Mouse (Mus musculus) liver, embryonic 12.5 days (tissue): ENCODE data around the gene Zfp740. TPM values are rescaled to one million over a fixed set of nuclear protein-coding genes. Genes with fewer than 3 reads are reported as not detected.

Experiments used
- ATAC-seq: fragments of 200-750 bp; cut with Nextera tagmentation; 2 replicates; pipeline ENCODE4 v1.8.0; 2017; ENCODE audit warnings: moderate number of reproducible peaks, mild to moderate bottlenecking, moderate library complexity
- H3K27ac ChIP-seq: fragments of 300-500 bp; sonication (generic); 2 replicates; pipeline ENCODE4 v1.5.1; 2016; ENCODE audit warnings: mild to moderate bottlenecking
- H3K27me3 ChIP-seq: fragments of 300-500 bp; sonication (generic); replicated peaks from 2 replicates; pipeline ENCODE4 v1.6.1; 2016; ENCODE audit warnings: mild to moderate bottlenecking, moderate library complexity
- H3K36me3 ChIP-seq: fragments of 300-500 bp; sonication (generic); 2 replicates; pipeline ENCODE4 v1.6.1; 2016; ENCODE audit warnings: mild to moderate bottlenecking, moderate library complexity
- H3K4me1 ChIP-seq: fragments of 300-500 bp; sonication (generic); 2 replicates; pipeline ENCODE4 v1.6.1; 2016
- H3K4me2 ChIP-seq: fragments of 300-500 bp; sonication (generic); 2 replicates; pipeline ENCODE4 v1.6.1; 2016; ENCODE audit warnings: mild to moderate bottlenecking, moderate library complexity
- H3K4me3 ChIP-seq: fragments of 300-500 bp; sonication (generic); 2 replicates; pipeline ENCODE4 v1.5.1; 2016; ENCODE audit warnings: mild to moderate bottlenecking, moderate library complexity
- H3K9ac ChIP-seq: fragments of 300-500 bp; sonication (generic); 2 replicates; pipeline ENCODE4 v1.6.1; 2016; ENCODE audit warnings: mild to moderate bottlenecking, moderate library complexity
- H3K9me3 ChIP-seq: fragments of 300-500 bp; sonication (generic); replicated peaks from 2 replicates; pipeline ENCODE4 v1.6.1; 2016; ENCODE audit warnings: mild to moderate bottlenecking, moderate library complexity
- WGBS: fragments of 180-500 bp; shearing (Covaris S2); methylation state at CpG from one replicate; pipeline ENCODE4 v1.1.7; 2016; ENCODE audit not compliant: insufficient replicate concordance; 5-methylcytosine and 5-hydroxymethylcytosine counted together
- polyA plus RNA-seq: library from polyadenylated mRNA; unstranded; fragments of >200 nt; fragmentation: Nextera tagmentation; extraction: Ambion mirVana; gene quantifications from 2 replicates; pipeline ENCODE4 v1.2.1, GENCODE M21; 2016

Zfp740 gene
- polyA plus RNA-seq, 1 experiment from 2014 or later = 31.2 TPM

DNA sequence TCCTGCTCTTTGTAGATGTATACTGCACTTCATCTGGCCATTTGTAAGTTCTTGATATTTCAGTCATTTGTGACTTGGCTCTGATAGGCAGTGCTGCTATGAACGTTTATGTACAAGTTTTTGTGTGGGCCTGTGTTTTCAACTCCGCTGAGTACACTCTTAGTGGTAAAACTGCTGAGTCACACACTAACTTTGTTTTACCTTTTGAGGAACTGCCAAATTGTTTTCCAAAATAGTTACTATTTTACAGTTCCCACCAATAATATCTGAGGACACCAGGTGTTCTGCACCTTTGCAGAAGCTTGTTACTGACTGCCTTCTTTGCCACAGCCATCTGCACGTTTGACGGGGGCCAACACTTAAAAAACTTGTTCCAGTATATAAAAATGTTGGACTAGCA lies 8.6 kb upstream of the Zfp740 start:
- no peak overlapping the region for H3K4me2 ChIP-seq
- peaks cover 14% of the 10 kb centered on the region for H3K27me3 ChIP-seq
- peak overlapping the region; percentile 32 for H3K27ac ChIP-seq
- H3K36me3 ChIP-seq = no peaks in the 10 kb centered on the region
- 42% methylated on average over 4 of the region's 4 CpGs for WGBS
- H3K9ac ChIP-seq = no peak overlapping the region
- H3K9me3 ChIP-seq = no peaks in the 10 kb centered on the region
- ATAC-seq = no peak
- H3K4me3 ChIP-seq = no peak overlapping the region
- peaks cover 25% of the 10 kb centered on the region for H3K4me1 ChIP-seq

DNA sequence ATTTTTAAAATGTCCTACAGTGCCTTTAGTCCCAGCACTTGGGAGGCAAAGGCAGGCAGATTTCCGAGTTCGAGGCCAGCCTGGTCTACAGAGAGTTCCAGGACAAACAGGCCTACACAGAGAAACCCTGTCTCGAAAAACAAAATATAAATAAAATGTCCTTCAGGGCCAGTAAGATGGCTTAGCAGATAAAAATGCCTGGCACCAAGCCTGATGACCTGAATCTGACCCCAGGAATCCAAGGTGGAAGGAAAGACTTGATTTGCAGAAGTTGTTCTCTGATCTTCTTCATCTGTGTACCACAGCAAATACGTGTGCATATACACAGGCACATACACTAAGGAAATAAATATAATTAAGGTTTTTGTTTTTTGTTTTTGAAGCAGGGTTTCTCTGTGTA lies 7.7 kb upstream of the Zfp740 start:
- no peaks in the 10 kb centered on the region for H3K9me3 ChIP-seq
- H3K27ac ChIP-seq = no peak overlapping the region
- ATAC-seq = no peak
- no peaks in the 10 kb centered on the region for H3K36me3 ChIP-seq
- H3K4me2 ChIP-seq = no peak overlapping the region
- H3K9ac ChIP-seq = no peak overlapping the region
- peaks cover 22% of the 10 kb centered on the region for H3K4me1 ChIP-seq
- H3K27me3 ChIP-seq = peaks cover 7% of the 10 kb centered on the region
- WGBS = 72% methylated on average over 4 of the region's 4 CpGs
- no peak overlapping the region for H3K4me3 ChIP-seq

GRCm38 (mm10) chr15:102198841-102199240 lies 4.2 kb upstream of the Zfp740 start:
- H3K27ac ChIP-seq = 0 out of 2 replicates have a peak overlapping the region, but pooled peaks have one; percentile 17
- H3K4me3 ChIP-seq = no peak overlapping the region
- H3K36me3 ChIP-seq = no peaks in the 10 kb centered on the region
- no peaks in the 10 kb centered on the region for H3K27me3 ChIP-seq
- 62% methylated on average over 4 of the region's 4 CpGs for WGBS
- no peak overlapping the region for H3K4me2 ChIP-seq
- ATAC-seq = no peak
- no peaks in the 10 kb centered on the region for H3K9me3 ChIP-seq
- H3K9ac ChIP-seq = no peak overlapping the region
- H3K4me1 ChIP-seq = peaks cover 21% of the 10 kb centered on the region

GRCm38 (mm10) chr15:102203835-102204381 lies 859 bp downstream of the Zfp740 start:
- Histone ChIP-seq H3K4me2 (peak overlapping the region; percentile 93), H3K36me3 (peaks cover 42% of the 10 kb centered on the region), H3K4me1 (peaks cover 42% of the 10 kb centered on the region), H3K9ac (peak overlapping the region; percentile 89), H3K9me3 (no peaks in the 10 kb centered on the region), H3K27ac (peak overlapping the region; percentile 98), H3K27me3 (no peaks in the 10 kb centered on the region), H3K4me3 (peak overlapping the region; percentile 80)
- ATAC-seq = peak; percentile 36
- WGBS = 2% methylated on average over 35 of the region's 72 CpGs

DNA sequence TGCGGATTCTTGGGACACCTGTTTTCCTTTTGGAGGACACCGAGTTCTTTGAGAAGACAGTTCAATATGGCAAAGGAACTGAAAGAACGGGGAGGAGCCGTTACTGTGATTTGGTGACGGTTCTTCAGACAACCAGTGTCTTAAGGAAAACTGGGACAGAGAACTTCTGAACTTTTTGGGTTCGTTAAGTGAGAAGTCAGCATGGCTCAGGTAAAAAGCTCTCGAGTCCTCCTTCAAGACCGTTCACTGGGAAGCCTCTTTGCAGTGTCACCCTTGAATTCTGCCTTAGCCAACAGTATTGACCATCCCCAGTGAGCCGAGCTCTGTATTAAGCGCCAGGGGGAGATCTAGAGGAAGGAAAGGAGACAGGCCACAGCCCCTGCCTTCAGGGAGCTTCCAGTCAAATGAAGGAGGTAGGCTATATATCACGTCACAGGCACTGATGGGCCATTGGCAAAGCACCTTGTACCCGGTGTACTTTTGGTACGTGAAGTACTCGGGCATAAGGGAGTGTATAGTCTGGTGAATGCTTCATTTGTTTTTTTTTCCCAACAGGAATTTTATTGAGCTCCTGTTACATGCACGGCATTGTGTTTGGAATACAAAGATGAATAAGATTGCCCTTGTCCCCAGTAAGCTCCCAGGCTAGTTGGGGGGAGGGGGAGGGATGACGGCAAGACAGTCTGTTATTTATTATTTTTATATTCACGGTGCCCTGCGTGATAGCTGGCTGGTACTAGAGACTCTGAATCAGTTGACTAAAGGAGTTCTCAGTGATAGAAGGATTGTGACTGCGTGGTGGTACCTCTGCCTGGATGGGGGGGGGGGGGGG lies 1.8 kb downstream of the Zfp740 start, which contains the start of gene Csad:
Gene Csad, minus strand, starts transcription at position 51 of the 832 bp plus-strand sequence.
- ATAC-seq = no peak
- Histone ChIP-seq H3K9ac (peak within 1 kb of the TSS; percentile 89), H3K4me3 (peak within 1 kb of the TSS; percentile 80), H3K4me1 (peaks cover 42% of the 10 kb centered on the region), H3K4me2 (peak within 1 kb of the TSS; percentile 93), H3K36me3 (peaks cover 52% of the 10 kb centered on the region), H3K9me3 (no peaks in the 10 kb centered on the region), H3K27ac (peak within 1 kb of the TSS; percentile 98), H3K27me3 (no peaks in the 10 kb centered on the region)
- 76% methylated on average over 19 of the region's 19 CpGs for WGBS

GRCm38 (mm10) chr15:102205779-102206178 lies 2.7 kb downstream of the Zfp740 start:
- H3K27ac ChIP-seq = no peak overlapping the region

DNA sequence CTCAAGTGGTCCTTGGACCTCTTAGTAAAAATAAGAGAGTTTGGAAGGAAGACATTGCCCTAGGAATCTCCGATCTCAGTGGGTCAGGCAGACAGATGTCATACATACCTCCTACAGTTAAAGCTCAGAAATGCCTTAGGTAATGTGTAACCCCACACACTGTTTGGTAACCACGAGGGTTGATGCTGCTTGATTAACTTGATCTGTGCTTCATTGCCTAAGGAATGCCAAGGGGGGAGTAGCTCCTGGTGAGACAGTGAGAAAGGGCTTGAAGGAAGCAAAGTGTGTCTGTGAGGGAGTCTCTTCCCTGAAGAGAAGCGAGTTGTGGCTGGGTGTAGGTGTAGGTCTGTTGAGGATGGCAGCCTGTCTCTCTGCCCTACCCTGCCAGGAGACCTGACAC lies 4.3 kb downstream of the Zfp740 start:
- H3K9me3 ChIP-seq = no peaks in the 10 kb centered on the region
- WGBS = 68% methylated on average over 3 of the region's 3 CpGs
- peaks cover 38% of the 10 kb centered on the region for H3K4me1 ChIP-seq
- no peak overlapping the region for H3K27ac ChIP-seq
- no peak overlapping the region for H3K4me2 ChIP-seq
- H3K36me3 ChIP-seq = peaks cover 74% of the 10 kb centered on the region
- ATAC-seq = no peak
- no peak overlapping the region for H3K9ac ChIP-seq
- H3K4me3 ChIP-seq = no peak overlapping the region
- H3K27me3 ChIP-seq = no peaks in the 10 kb centered on the region

More at GRCm38 (mm10) chr15:102205779-102206178, 2.7 kb downstream of the Zfp740 start:
- peak overlapping the region; percentile 93 for H3K4me2 ChIP-seq
- H3K9ac ChIP-seq = no peak overlapping the region
- peaks cover 42% of the 10 kb centered on the region for H3K4me1 ChIP-seq
- H3K9me3 ChIP-seq = no peaks in the 10 kb centered on the region
- H3K36me3 ChIP-seq = peaks cover 61% of the 10 kb centered on the region
- ATAC-seq = no peak
- H3K27me3 ChIP-seq = no peaks in the 10 kb centered on the region
- 83% methylated on average over 8 of the region's 8 CpGs for WGBS
- 0 out of 2 replicates have a peak overlapping the region, but pooled peaks have one; percentile 80 for H3K4me3 ChIP-seq

DNA sequence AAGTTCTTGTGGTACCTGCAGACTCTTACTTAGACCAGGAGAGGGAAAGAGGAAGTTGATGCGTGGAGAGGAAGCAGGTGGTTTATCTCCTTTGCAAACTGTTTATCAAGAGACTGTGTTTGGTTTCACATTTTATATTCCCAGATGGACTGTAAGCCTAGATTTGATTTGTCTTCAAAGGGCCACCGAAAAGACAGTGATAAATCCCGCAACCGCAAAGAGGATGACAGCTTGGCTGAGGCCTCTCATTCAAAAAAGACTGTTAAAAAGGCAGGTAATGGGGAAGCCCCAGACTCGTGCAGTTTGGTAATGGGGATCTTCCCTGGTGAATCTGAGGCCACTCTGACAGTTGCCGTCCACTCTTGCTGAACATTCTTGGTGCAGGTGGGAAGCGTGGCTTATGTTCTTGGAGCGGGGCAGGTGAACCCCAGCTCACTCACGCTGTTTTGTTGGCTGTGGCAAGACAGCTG lies 5.1 kb downstream of the Zfp740 start:
- ATAC-seq = no peak
- no peaks in the 10 kb centered on the region for H3K9me3 ChIP-seq
- no peak overlapping the region for H3K4me2 ChIP-seq
- H3K4me1 ChIP-seq = peaks cover 32% of the 10 kb centered on the region
- H3K36me3 ChIP-seq = peaks cover 82% of the 10 kb centered on the region
- H3K27ac ChIP-seq = no peak overlapping the region
- H3K27me3 ChIP-seq = no peaks in the 10 kb centered on the region
- H3K4me3 ChIP-seq = no peak overlapping the region
- WGBS = 51% methylated on average over 9 of the region's 9 CpGs
- H3K9ac ChIP-seq = no peak overlapping the region

DNA sequence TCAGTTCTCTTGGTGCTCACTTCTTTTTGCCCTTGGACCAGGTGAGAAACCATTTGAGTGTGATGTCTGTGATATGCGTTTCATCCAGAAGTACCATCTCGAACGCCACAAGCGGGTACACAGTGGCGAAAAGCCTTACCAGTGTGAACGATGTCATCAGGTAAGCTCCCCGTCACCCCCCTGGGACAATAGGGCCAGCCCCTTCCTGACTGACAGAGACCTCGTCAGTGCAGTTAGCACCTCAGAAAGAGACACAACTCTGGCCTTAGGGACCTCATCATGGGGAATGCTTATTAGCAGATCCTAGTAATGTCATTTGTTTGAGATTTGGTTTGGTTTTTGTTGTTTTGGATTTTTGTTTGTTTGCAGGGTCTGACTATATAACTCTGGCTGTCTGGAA lies 6.1 kb downstream of the Zfp740 start:
- WGBS = 82% methylated on average over 8 of the region's 8 CpGs
- H3K4me1 ChIP-seq = peaks cover 31% of the 10 kb centered on the region
- no peaks in the 10 kb centered on the region for H3K9me3 ChIP-seq
- no peak for ATAC-seq
- no peak overlapping the region for H3K4me2 ChIP-seq
- no peak overlapping the region for H3K9ac ChIP-seq
- H3K27me3 ChIP-seq = no peaks in the 10 kb centered on the region
- H3K36me3 ChIP-seq = peaks cover 92% of the 10 kb centered on the region
- H3K27ac ChIP-seq = no peak overlapping the region
- H3K4me3 ChIP-seq = no peak overlapping the region

- Histone ChIP-seq H3K9ac (no peak overlapping the region), H3K4me3 (no peak overlapping the region), H3K36me3 (peaks cover 90% of the 10 kb centered on the region), H3K4me1 (peaks cover 15% of the 10 kb centered on the region), H3K27ac (no peak overlapping the region), H3K4me2 (no peak overlapping the region), H3K9me3 (no peaks in the 10 kb centered on the region), H3K27me3 (no peaks in the 10 kb centered on the region)
- WGBS = 86% methylated on average over 4 of the region's 4 CpGs
- ATAC-seq = no peak
These were observed 7.8 kb downstream of the Zfp740 start for GRCm38 (mm10) chr15:102210816-102211215.

GRCm38 (mm10) chr15:102211895-102212294 lies 8.8 kb downstream of the Zfp740 start:
- Histone ChIP-seq H3K27ac (no peak overlapping the region), H3K9ac (no peak overlapping the region), H3K27me3 (no peaks in the 10 kb centered on the region), H3K9me3 (no peaks in the 10 kb centered on the region), H3K4me2 (no peak overlapping the region), H3K36me3 (peaks cover 86% of the 10 kb centered on the region), H3K4me1 (peaks cover 9% of the 10 kb centered on the region), H3K4me3 (no peak overlapping the region)
- WGBS = 84% methylated on average over 6 of the region's 6 CpGs
- ATAC-seq = no peak

DNA sequence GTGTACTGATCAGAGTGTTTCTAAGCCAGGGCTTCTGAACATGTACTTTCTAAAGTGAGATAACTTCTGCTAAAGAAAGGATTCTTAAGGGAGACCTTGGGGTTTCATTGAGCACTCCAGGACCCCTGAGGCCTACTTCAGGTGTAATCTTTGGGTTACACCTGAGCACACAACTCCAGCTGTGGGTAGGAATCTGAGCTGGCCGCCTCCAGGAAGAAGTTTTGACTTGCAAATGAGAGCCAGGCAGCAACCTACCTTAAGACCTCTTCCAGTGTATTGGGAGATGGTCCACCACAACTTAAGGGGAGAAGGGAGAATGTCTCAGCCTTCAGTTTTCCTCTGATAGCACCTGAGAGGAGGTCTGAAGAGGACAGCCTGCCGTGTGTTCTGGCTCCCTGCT lies 11.1 kb downstream of the Zfp740 start:
- ATAC-seq = no peak
- Histone ChIP-seq H3K4me3 (no peak overlapping the region), H3K4me1 (no peaks in the 10 kb centered on the region), H3K27ac (0 out of 2 replicates have a peak overlapping the region, but pooled peaks have one; percentile 5), H3K9me3 (no peaks in the 10 kb centered on the region), H3K9ac (no peak overlapping the region), H3K4me2 (no peak overlapping the region), H3K36me3 (peaks cover 67% of the 10 kb centered on the region), H3K27me3 (no peaks in the 10 kb centered on the region)
- 67% methylated on average over 2 of the region's 2 CpGs for WGBS
